Mouse (Mus musculus): ENCODE measurements around the gene Fbxo9.

DNA sequence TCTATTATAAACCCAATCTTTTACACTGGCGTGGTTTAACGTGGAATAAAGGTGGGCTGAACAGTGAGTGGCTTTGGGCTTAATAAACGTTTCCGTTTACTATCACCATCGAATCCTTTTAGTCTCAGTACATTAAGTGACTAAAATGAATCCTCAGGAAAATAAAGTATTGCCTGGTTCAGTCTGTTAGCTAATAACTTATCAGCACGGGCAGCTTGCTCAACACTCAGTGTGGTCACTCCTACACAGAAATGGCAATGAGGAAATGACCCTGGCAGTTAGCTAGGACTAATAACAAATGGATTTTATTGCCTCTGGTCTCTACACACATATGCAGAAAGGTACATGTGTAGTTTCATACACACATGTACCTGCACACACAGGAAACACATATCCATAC lies 3.9 kb downstream of the Fbxo9 start:
- TF ChIP-seq CTCF (IDR thresholded peaks at IDR 0.05; ENCODE audit: low read depth) (no peak), EP300 (IDR thresholded peaks at IDR 0.05; ENCODE audit: low read depth) (no peak)

Data from heart, postnatal 0 days (tissue).